Mouse (Mus musculus) adrenal gland (tissue): ENCODE measurements around the gene Ttf2.

Experiments
- intact Hi-C: fragments of 180-260 bp; cut with DNase I; formaldehyde crosslinking; loops from one replicate; pipeline ENCODE4 v1.15.1; 2025
- long read RNA-seq, 2 experiments: library from polyadenylated mRNA; unstranded; transcript quantifications; one replicate each; pipeline ENCODE4 v2.0.0; 2020; ENCODE audit warnings: borderline replicate concordance in 1 of 2; ENCODE audit not compliant: insufficient replicate concordance in 1 of 2

Gene Ttf2
- long read RNA-seq, experiment 1, partial matches to known transcripts = 1 of 2 reads
- long read RNA-seq, experiment 1, other reads (novel, unspliced or antisense) = 1 of 2 reads
- long read RNA-seq, experiment 2, partial matches to known transcripts = 5 of 6 reads
- long read RNA-seq, experiment 2, other reads (novel, unspliced or antisense) = 1 of 6 reads

DNA sequence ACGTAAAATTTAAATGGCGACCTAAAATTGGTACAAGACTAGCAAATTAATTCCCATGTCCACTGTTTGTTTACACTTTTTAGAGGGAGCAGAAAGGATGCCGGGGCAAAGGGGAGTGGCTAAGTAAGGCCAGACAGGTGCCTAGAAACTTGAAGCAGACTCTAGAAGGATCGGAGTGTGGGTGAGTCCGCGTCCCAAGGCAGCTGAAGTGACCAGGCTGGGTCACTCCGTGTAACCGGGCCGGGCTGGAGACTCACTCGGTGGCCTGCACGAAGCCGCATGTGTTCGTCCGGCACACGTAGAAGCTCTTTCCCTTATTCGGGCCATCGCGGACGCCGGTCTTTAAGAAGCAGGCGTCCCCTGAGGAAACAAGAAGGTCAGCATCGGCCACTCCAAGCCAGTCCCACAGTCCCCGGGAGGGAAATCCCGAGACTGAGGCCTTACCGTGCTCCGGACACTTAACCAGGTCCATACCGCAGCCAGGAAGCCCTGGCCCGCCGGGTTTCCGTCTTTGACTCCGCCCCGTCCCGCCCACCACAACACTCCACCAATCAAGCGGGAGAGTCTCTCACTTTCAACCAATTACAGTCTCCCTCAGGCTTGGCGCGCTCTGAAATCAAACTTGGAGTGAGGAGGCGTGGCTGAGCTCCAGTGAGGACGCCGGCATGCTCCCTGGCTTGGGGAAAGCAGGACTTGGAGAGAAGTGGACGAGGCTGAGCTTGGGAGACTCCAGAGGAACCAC, at the start of gene Ttf2:
Gene Ttf2 (minus strand): TSS at position 488 of the 742 bp plus-strand sequence.
- intact Hi-C loops = no loop called here

DNA sequence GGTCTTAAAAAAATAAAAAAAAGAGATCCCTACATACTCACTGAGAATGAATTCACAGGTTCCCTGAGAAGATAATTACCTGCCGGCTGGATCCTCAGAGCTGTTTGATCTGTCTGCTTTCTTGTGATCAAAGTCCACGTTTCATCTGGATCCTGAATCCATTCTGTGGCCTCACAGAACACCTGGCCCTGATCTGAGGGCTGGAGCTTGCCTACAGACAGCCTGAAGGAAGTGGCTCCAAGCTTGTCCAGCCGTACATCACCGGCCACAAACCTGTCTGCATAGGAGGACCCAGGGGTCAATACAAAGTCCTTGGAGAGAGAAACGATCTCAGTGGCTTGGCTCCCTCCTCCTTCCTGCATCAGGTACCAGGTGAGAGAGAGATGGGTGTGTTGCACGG, 49.0 kb upstream of the Ttf2 start:
- intact Hi-C loops = no loop called here

DNA sequence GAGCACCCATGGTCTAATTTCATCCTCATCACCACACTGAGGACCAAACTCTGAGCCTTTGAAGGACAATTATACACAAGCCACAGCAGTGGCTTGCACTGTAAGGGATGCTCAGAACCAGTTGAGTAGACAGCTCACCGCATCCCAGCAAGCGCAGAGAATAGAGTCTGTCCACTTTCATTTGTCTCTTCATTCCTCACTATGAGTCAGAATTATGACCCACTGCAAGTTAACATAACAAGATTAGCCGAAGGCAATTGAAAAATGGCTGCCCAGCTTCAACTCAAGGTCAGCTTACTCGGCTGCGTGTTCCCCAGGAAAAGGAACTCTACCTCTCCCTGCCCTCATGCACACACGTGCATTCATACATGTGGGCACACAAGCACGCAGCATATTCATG, 46.6 kb upstream of the Ttf2 start:
- intact Hi-C loops = no loop called here

DNA sequence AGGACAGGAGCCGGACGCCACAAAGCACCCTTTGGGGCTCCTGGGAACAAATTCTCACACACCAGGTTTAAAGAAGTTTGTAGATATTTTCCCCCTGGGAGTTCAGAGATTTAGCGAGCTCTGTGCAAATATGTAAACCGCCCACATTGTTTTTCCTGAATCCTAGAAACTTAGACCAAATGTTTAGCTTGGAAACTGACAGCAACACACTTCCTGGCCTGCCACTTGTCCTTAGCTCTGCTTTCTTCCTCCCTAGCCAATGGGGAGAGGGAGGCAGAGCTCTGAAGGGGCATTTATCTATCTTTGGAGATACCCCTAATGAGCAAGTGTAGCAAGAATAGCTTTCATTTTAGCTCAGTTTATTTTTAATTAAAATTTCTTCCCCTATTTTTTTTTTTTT, 45.8 kb upstream of the Ttf2 start:
- intact Hi-C loops = no loop called here

DNA sequence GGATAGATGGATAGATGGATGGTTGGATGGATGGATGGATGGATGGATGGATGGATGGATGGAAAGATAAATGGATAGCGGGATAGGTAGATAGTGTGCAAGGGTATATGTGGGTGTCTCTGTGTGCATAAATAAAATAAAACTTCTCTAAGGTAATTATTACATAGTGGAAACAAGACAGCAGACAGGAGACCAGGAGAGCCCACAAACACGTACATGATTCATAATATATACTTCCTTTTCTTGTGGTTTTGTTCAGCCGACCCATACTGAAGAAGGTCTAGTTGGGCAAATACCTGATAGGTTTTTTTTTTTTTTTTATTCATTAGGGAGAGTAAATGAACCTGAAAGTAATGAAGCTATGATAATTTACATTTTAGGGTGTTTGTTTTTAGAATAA, 44.1 kb upstream of the Ttf2 start:
- intact Hi-C loops = no loop called here

DNA sequence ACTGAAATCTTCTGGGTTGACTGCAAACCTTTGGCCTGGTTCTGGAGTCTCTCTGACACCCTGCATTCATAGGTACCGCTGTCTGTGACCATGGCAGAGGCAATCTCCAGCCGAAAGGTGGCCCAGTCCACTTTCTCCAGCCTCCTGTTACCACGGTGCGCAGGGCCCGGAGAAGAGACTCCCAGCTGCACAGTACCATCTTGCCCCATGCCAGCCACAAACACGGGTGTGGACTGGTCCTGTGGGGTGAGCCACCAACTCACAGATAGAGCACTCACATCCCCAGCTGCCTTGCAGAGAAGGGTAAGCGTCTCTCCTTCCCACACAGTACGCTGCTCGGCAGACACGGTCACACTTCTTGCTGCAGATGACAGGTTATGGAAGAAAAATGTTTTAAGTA, 43.5 kb upstream of the Ttf2 start:
- intact Hi-C loops = no loop called here

DNA sequence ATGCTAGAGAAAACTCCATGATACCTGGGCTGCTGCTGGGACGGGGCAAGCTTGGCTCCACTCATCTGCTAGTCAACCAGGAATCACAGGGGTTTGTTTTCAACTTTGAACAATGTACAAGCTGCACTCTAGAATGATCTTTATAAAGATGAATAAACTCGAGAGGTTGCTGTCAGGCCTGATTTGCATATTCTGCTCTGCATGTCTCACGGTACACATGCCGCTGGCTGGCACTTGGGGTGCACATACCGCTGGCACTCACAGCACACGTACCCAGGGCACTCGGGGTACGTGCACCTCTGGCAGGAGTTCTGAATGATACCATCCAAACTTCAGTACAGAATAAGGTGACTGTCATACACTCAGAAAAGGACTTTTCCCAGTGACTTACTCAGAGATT, 43.1 kb upstream of the Ttf2 start:
- intact Hi-C loops = no loop called here

DNA sequence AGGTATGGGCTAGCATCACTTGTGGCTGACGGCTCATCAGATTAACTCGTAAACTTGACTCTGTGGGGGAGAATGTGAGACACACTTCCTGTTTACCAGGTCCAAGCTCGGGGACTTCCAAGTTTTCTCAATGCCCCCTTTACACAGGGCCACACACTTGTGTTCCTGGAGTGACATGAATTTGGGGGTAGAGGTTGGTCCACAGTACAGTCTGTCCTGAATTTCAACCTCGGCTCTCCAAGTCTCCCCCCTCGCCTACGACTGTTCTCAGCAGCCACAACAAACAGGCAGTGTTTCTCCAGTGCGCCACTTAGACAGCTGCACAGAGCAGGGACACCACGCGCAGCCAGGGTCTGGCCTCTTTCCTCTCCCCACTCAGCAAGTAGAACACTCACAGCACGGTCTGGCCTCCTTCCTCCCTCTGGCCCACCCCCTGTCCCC, 42.7 kb upstream of the Ttf2 start:
- intact Hi-C loops = no loop called here

DNA sequence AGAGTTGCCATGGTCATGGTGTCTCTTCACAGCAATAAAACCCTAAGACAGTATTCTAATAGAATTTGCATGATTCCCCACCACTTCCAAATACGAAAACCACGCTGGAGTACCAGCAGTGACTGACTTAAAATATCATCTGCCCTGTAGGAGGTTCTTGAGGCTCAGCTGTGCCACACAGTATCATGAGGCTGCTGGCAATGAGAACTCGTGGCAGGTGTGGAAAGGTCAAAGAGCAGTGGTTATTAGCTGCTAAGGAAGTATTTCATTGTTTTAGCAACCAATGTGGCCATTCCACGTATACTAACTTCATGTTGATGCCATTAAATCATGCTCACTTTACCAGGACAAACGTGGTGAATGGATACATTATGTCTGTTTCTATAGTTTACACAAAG, 41.7 kb upstream of the Ttf2 start:
- intact Hi-C loops = no loop called here

DNA sequence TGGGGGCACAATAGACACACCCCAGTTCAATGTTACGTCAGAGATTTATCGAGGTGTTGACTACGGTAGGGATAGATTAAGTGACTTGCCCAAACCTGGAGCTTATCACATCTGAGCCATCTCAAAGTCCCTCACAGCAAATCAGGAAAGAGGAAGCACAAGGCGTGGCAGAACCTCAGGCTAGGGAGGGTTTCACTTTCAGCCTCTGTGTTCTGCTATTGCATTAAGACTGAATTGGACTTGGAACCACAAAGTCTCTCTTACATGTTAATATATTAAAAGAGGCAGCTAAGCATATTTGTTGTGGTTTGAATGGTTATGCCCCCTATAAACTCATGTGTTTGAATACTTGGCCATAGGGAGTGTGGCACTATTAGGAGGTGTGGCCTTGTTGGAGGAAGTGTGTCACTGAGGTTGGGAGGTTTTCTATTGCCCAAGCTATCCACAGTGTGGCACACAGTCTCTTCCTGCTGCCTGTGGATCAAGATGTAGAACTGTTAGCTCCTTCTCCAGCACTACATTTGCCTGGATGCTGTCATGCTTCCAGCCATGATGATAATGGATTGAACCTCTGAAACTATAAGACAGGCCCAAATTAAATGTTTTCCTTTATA, 41.2 kb upstream of the Ttf2 start:
- intact Hi-C loops = no loop called here

DNA sequence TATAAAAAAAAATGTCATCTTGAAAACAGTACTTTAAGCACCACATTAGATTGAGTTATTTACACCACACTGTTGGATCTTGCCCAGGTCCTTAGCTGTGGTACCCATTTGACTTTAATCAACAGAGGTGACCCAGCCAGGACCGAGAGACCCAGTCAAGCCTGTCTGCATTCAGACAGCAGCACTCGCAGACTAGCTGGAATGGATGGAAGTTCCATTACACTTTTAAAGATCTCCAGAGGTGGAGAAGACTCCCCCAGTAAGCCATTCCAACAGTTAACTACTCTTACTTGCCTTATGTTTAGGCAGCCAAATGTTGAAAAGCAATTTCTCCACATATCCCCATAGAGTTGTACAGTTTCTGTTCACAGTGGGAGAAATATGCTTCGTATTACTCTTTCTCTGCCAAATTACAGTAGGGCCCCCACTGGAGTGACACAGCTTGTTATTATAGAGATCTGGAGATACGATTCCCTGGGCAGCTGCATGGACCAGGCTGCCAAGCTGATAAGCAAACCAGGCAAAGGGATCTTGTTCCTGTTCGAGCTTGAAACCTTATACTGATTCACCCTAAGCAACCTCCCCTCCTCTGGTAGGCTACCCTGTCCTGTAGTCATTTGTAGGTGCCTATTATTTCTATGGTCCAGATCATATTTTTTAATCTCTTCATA, 37.8 kb upstream of the Ttf2 start:
- intact Hi-C loops = no loop called here

DNA sequence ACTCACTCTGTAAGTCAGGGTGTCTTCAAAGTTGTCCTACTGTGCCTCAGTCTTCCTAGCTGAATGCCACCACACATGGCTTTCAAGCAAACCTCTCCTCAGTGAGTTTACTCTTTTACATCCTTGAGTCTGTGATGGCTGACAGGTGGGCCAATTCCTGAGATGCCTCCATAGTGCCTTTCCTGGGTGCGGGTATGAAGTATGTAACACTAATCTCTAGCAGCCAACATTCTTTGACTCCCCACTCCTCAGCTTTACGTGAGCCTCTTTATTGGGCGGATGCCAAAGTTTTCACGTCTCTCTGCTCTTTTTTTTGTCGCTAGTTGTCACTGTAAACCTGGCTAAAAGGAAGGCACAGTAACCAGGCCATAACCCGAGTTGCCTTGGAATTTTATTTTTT, 35.9 kb upstream of the Ttf2 start:
- intact Hi-C loops = no loop called here

DNA sequence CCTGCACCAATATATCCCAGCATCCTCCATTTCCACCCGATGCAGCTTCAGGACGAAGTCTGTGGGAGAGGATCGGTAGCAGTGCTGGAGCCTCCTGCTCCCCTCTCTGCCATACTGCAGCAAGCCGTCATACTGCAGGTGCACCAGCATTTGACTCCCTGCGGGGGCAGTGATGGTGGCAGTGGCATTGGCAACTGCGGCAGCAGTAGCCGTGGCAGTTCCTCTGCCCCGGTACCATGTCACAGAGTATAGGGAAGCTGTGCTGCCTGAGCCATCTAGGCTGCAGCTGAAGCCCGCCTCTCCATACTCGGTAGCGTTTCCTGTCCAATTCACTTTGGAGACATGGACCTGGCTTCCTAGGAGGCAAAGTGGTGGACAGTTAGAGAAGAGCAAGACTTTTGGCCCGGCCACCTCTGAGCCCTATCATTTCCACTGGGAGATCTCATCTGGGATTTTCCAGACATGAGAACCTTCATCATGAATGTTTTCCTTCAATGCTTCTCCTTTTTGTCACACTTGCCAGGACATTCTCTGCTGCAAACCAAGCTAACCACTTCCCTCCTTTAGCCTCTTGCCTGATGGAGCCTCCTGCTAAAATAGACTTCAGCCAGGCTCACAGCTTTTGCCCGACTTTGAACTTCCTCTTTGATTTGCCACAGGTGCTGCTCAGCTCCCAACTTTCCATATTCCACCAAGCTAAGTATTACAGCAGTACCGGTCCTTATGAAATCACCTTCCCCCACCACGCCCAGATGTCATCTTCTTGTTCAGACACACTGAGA, 34.3 kb upstream of the Ttf2 start:
- intact Hi-C loops = no loop called here

DNA sequence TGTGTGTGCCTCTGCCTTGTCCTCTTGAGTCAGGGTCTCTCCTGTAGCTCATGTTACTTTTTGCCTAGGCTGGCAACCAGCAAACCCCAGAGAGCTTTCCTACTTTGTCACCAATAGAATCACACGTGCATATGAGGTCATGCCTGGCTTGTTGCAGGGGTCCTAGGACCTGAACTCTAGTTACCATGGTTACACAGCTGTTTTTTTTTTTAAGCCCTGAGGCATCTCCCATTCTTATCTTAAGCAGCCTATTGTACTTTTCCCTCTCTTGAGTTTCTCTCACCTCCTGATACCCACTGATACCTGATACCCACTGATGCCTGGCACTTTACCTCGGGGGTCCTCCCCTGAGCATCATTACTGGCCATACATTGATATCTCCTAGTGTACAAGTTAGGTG, 30.3 kb upstream of the Ttf2 start:
- intact Hi-C loops = no loop called here

DNA sequence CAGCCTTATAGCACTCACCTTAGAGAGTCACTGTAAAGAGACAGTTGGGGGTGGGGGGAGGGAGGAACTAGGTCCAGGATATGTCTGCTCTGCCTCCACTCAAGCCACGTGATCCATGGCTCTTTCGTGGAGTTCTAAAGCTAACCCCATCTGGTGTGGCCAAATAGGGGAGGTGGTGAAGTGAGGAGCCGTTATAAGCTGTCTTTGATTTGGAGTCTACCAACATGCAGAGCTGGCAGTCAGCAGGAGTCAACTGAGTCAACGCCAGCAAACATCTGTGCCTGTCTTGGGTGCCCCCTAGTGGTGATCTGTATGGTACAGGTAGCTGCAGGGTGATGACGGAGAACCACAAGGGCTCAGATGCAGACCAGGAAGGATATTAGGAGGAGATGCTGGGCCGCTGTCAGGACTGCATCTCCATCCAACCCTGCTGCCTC, 29.5 kb upstream of the Ttf2 start:
- intact Hi-C loops = no loop called here

DNA sequence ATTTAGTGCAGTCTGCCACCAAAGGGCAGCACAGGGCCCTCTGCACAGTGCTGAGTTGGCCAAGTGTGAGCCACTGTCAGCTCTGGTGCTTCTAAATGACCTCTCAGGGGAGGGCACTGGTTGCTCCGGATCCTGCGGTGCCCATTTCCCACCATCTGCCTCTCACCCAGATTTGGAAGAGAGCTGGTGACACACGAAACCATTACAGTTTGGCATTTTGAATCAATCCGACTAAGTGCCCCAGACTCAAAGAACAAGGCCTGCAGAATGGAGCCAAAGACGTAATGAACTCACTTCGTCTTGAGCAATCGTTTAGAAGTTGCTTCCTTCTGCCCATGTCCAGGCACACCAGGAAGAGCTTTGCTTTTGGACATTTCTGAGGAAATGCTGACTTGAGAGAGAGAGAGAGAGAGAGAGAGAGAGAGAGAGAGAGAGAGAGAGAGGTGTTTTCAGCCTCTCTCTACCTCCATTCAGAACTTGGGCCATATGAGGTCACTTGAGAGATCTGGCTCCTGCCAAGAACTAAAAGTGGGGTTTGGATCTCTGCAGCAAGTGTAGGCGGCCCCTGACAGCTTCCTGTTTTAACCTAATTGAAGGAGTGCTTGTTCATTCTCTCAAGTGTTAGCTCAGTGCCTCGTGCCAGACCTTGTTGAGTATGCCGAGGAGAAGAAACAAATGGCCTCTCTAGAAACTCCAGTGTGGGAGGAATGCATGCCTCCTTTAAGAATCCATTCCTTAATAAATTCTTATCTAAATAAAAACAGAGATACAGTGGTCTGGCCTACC, 28.5 kb upstream of the Ttf2 start:
- intact Hi-C loops = no loop called here

DNA sequence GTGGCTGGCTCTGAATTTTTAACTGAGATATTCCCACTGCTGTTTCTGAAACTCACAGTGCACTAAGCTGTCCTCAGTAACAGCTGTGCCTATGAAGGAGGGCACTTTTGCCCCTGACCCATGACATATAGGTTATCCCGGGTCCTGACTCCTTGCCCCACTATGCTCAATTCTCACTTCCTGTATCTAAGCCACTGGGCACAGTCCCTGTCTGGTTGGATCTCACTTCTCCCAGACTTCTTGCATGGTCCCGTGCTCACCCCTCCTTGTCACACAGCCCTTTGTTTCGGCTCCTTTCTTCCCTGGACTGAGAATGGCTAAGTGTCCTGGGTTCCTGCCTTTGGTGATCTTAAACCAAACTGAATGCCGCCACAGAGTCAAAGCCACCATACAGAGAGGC, 24.8 kb upstream of the Ttf2 start:
- intact Hi-C loops = no loop called here

DNA sequence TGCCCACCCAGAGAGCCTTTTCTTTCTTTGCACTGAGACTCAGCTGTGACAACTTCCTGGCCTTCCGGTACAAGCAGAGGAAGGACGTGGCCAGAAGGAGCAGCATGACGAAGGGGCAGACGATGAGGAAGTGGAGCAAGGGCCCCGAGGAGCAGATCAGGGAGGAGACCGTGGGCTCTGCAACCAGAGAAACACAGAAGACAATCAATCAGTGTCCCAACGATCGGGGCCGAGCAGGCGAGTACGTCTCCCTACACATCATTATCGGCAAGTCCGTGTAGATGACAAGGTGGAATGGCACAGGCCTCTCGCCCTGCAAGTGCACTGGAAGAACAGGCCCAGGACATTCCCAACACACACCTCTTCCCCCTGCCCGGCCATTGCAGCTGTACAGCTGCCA, 24.3 kb upstream of the Ttf2 start:
- intact Hi-C loops = no loop called here

DNA sequence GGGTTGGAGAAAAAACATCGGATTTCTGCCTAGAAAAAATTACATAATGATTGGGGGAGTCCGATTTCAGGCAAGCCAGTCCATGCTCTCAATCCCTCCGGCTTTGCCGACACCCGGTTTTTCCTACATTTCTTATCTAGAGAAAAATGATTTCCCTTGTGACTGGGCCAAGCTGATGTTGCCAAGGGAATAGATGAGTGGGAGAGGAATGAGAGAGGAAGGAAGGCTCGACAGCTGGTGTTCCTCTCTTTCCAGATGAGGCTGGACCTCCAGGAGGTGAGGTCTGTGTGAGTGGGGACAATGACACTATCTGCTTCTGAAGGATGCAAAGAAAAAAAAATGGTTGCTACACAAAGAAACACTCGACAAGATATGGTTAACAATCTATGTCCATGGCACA, 23.7 kb upstream of the Ttf2 start:
- intact Hi-C loops = no loop called here

DNA sequence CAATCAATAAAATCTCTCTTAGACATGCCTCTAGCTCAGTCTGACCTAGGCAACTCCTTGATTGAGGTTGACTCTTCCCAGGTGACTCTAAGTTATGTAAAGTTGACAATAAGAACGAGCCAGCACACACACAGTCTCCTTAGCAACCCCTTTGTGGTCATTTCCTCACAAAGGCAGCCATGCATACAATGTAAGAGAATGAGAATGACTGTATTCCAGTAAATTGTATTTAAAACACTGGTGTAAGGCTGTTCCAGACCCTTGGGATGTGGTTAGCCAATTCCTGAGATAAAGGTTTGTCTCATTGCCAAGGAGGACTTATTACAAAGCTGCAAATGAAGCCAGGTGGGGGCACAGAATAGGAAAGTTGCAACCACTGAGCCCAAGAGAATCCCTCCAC, 20.8 kb upstream of the Ttf2 start:
- intact Hi-C loops = no loop called here

DNA sequence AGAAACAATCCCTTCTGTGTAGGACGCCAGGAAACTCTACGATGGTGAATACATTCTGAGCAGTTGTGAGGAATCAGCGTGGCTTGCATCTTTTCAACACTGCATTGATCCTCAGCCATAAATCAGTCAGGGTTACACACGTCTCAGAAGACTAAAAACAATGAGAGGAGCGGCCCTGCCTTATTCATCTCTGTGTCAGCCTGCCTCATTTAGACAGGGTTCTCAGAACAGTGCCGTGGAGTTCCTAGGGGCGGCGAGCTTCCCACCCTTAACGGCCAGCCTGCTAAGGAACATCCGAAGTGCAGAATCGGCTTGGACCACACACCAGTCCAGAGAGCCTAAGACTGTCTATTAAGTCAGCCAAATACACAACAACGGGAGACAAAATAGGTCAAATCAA, 20.0 kb upstream of the Ttf2 start:
- intact Hi-C loops = no loop called here
